Mouse (Mus musculus) liver, postnatal 0 days (tissue): ENCODE data around the gene Gng8. TPM values are rescaled to one million over a fixed set of nuclear protein-coding genes. Genes with fewer than 3 reads are reported as not detected.
A peak's percentile ranks its signal among the peaks of the same experiment; 100 is the strongest.

Experiments used
- ATAC-seq: fragments of 200-750 bp; cut with Nextera tagmentation; 2 replicates; pipeline ENCODE4 v1.8.0; 2017; ENCODE audit warnings: mild to moderate bottlenecking, moderate library complexity
- DNase-seq: peaks from one replicate; pipeline ENCODE4 v3.0.0-alpha.2; 2016
- H3K27ac ChIP-seq: fragments of 300-500 bp; sonication (generic); 2 replicates; pipeline ENCODE4 v1.5.1; 2014; ENCODE audit warnings: antibody characterized with exemption, moderate library complexity, mild to moderate bottlenecking, low read depth
- H3K27me3 ChIP-seq: fragments of 300-500 bp; sonication (generic); 2 replicates; pipeline ENCODE4 v1.6.1; 2014; ENCODE audit warnings: low read length, control low read depth, mixed read lengths; ENCODE audit not compliant: insufficient read depth
- H3K36me3 ChIP-seq: fragments of 300-500 bp; sonication (generic); replicated peaks from 2 replicates; pipeline ENCODE4 v1.6.1; 2014; ENCODE audit warnings: mild to moderate bottlenecking, control low read depth, low read length, moderate library complexity, mixed read lengths; ENCODE audit not compliant: insufficient read depth
- H3K4me1 ChIP-seq: fragments of 300-500 bp; sonication (generic); 2 replicates; pipeline ENCODE4 v1.6.1; 2014; ENCODE audit warnings: antibody characterized with exemption, mild to moderate bottlenecking, control low read depth; ENCODE audit not compliant: insufficient read depth
- H3K4me2 ChIP-seq: fragments of 300-500 bp; sonication (generic); 2 replicates; pipeline ENCODE4 v1.6.1; 2014; ENCODE audit warnings: low read depth, mild to moderate bottlenecking, low read length, moderate library complexity, mixed read lengths
- H3K4me3 ChIP-seq: fragments of 300-500 bp; sonication (generic); 2 replicates; pipeline ENCODE4 v1.5.1; 2014; ENCODE audit warnings: low read depth, low read length
- H3K9ac ChIP-seq: fragments of 300-500 bp; sonication (generic); replicated peaks from 2 replicates; pipeline ENCODE4 v1.6.1; 2014; ENCODE audit warnings: mild to moderate bottlenecking, moderate library complexity
- H3K9me3 ChIP-seq: fragments of 300-500 bp; sonication (generic); 2 replicates; pipeline ENCODE4 v1.6.1; 2016; ENCODE audit warnings: mild to moderate bottlenecking, control low read depth, low read length, mixed read lengths
- CTCF ChIP-seq: sonication (generic); IDR thresholded peaks from 2 replicates; pipeline ENCODE4 v1.5.1; 2016; ENCODE audit warnings: antibody characterized with exemption, low read depth
- EP300 ChIP-seq: IDR thresholded peaks from 2 replicates; pipeline ENCODE4 v1.6.1; 2016; ENCODE audit warnings: antibody characterized with exemption, low read depth, mild to moderate bottlenecking
- WGBS: fragments of 180-500 bp; shearing (Covaris S2); extraction: QIAGEN DNeasy Blood & Tissue Kit; methylation state at CpG from one replicate; pipeline ENCODE4 v1.1.7; 2014; ENCODE audit not compliant: insufficient replicate concordance; 5-methylcytosine and 5-hydroxymethylcytosine counted together
- polyA plus RNA-seq: library from polyadenylated mRNA; unstranded; fragments of >200 nt; fragmentation: Nextera tagmentation; extraction: Ambion mirVana; gene quantifications from 2 replicates; pipeline ENCODE4 v1.2.1, GENCODE M21; 2015

Gene Gng8
- polyA plus RNA-seq, 1 experiment from 2014 or later, result 0.20 TPM

DNA sequence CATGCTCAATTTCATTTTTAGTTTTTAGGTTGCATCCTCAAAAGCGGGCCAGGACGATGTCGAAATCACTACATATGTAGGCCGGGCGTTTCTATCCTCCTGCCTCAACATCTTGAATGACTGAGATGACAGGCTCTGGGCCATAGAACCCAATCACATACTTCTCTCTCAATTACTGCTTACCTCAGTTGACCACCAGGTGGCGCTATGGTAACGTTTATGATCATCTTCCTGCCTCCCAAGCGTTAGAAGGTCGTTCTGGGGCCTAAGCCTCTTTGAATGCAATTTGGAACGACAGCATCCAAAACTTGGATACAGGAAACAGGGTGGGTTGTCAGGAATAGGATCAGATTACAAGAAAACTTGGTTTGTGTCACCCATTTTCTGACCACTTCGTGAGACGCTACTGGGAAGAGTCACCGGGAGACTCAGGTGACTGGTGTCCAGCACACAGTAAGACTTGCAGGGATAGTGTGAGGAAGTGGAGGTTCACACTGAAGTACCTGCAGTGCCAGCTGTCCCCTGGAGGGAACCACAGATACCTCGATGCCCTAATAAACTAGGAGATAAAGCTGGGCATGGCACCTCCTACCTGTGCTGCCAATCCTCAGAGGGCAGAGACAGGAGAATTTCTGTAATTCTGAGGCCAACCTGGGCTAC lies 40.5 kb downstream of the Gng8 start:
- Histone ChIP-seq H3K27me3 (no peaks in the 10 kb centered on the region), H3K4me3 (no peak overlapping the region), H3K9ac (no peak overlapping the region), H3K4me2 (no peak overlapping the region), H3K4me1 (no peaks in the 10 kb centered on the region), H3K36me3 (no peaks in the 10 kb centered on the region), H3K9me3 (no peaks in the 10 kb centered on the region), H3K27ac (no peak overlapping the region)
- WGBS, result 21% methylated on average over 14 of the region's 14 CpGs
- DNase-seq (peak; percentile 84), ATAC-seq (peak; percentile 74)
- TF ChIP-seq CTCF (peak; percentile 95), EP300 (no peak)

DNA sequence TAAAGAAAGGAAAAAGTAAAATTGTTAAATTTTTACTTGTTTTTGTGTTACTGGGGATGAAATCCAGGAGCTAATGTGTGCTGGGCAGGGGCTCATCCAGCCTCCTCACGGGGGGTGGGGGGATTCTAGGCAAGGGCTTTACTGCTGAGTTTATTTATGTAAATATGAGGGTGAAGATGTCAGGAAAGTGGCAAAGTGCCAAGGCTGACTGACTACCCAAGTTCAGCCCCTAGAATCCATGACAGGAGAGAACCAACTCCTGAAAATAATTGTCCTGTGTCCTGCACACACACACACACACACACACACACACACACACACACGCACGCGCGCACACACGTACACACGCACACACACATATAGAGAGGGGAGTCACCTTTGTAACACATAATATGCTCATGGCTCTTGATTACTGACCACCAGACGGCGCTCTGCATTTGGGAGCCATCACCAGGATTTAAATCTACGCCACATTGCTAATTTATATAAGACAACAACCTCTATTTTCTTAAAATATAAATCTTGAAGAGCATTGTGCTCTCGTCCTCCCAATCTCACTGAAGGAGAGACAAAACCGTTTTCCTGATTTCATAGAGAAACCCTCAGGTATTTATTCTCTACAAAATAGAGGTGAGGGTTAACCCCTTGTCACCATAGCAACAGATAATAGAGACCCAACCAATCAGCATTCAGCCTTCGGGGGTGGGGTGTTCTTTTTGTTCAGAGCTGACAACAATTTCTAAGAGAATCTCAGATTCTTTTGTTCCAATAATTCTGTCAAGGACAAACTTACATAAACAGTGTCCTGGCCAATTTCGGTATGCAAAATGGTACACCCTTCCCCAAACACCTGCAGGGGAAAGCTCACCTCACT lies 41.4 kb downstream of the Gng8 start:
- no peaks in the 10 kb centered on the region for H3K27me3 ChIP-seq
- H3K4me2 ChIP-seq, result no peak overlapping the region
- no peaks in the 10 kb centered on the region for H3K36me3 ChIP-seq
- WGBS, result 41% methylated on average over 14 of the region's 14 CpGs
- H3K27ac ChIP-seq, result no peak overlapping the region
- no peaks in the 10 kb centered on the region for H3K4me1 ChIP-seq
- no peaks in the 10 kb centered on the region for H3K9me3 ChIP-seq
- no peak overlapping the region for H3K4me3 ChIP-seq
- ATAC-seq (peak; percentile 55), DNase-seq (peak; percentile 59)
- TF ChIP-seq CTCF, result peak; percentile 78
- TF ChIP-seq EP300, result no peak
- no peak overlapping the region for H3K9ac ChIP-seq

DNA sequence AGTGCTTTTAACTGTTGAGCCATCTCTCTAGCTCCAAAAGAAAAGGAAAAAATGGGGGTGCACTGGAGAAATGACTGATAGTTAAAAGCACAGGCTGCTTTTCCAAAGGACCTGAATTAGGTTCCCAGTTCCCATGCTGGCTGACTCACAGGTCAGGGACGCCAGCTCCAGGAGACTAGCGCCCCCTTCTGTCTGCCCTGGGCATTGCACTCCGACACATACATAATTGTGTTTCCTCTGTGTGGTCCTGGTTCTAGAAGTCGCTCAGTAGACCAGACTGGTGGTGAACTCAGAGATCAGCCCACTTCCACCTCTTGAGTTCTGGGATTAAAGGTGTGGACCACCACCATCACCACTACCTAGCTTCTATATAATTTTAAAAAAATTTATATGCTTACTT lies 45.7 kb downstream of the Gng8 start:
- H3K27me3 ChIP-seq, result no peaks in the 10 kb centered on the region
- no peaks in the 10 kb centered on the region for H3K9me3 ChIP-seq
- TF ChIP-seq EP300 (no peak), CTCF (peak; percentile 56)
- H3K4me3 ChIP-seq, result no peak overlapping the region
- DNase-seq (peak; percentile 47), ATAC-seq (no peak)
- no peak overlapping the region for H3K4me2 ChIP-seq
- no peaks in the 10 kb centered on the region for H3K4me1 ChIP-seq
- no peaks in the 10 kb centered on the region for H3K36me3 ChIP-seq
- 47% methylated on average over 4 of the region's 4 CpGs for WGBS
- H3K9ac ChIP-seq, result no peak overlapping the region
- no peak overlapping the region for H3K27ac ChIP-seq

GRCm38 (mm10) chr7:16938117-16938791 lies 46.7 kb downstream of the Gng8 start:
- Histone ChIP-seq H3K36me3 (no peaks in the 10 kb centered on the region), H3K9ac (no peak overlapping the region), H3K9me3 (no peaks in the 10 kb centered on the region), H3K4me1 (no peaks in the 10 kb centered on the region), H3K27ac (no peak overlapping the region), H3K4me3 (no peak overlapping the region), H3K4me2 (no peak overlapping the region), H3K27me3 (no peaks in the 10 kb centered on the region)
- no peak for TF ChIP-seq EP300
- WGBS, result 66% methylated on average over 17 of the region's 17 CpGs
- ATAC-seq (no peak), DNase-seq (no peak)

- DNase-seq (no peak), ATAC-seq (no peak)
- H3K36me3 ChIP-seq, result no peaks in the 10 kb centered on the region
- H3K4me2 ChIP-seq, result no peak overlapping the region
- no peaks in the 10 kb centered on the region for H3K9me3 ChIP-seq
- no peak for TF ChIP-seq EP300
- no peak overlapping the region for H3K4me3 ChIP-seq
- H3K9ac ChIP-seq, result no peak overlapping the region
- WGBS, result 60% methylated on average over 7 of the region's 7 CpGs
- peaks cover 16% of the 10 kb centered on the region for H3K27me3 ChIP-seq
- H3K27ac ChIP-seq, result no peak overlapping the region
- peaks cover 6% of the 10 kb centered on the region for H3K4me1 ChIP-seq
These were observed 48.7 kb downstream of the Gng8 start for GRCm38 (mm10) chr7:16940292-16940691.

GRCm38 (mm10) chr7:16942861-16943260 lies 51.3 kb downstream of the Gng8 start:
- H3K4me1 ChIP-seq, result peaks cover 14% of the 10 kb centered on the region
- TF ChIP-seq EP300 (no peak), CTCF (no peak)
- no peak overlapping the region for H3K4me2 ChIP-seq
- no peaks in the 10 kb centered on the region for H3K9me3 ChIP-seq
- no peak for DNase-seq
- H3K27me3 ChIP-seq, result peaks cover 42% of the 10 kb centered on the region
- H3K27ac ChIP-seq, result no peak overlapping the region
- no peak overlapping the region for H3K9ac ChIP-seq
- H3K4me3 ChIP-seq, result no peak overlapping the region
- WGBS, result 50% methylated on average over 4 of the region's 4 CpGs
- H3K36me3 ChIP-seq, result no peaks in the 10 kb centered on the region
- no peak for ATAC-seq
